Mouse (Mus musculus): Measurements from ENCODE around the gene Uvrag. TPM values are rescaled to one million over a fixed set of nuclear protein-coding genes. Genes with fewer than 3 reads are reported as not detected.
"Not testable (repeated sequence)": the region's sequence is repeated elsewhere in the genome, so short reads cannot be mapped to it uniquely, and the experiment has no call there.

Uvrag gene
- polyA plus RNA-seq, 1 experiment from 2014 or later, result 19.1 TPM

- ATAC-seq (replicated peaks; ENCODE audit: low FRiP score), result no peak
- Histone ChIP-seq H3K4me1 (peaks cover 8% of the 10 kb centered on the region), H3K9ac (no peak overlapping the region), H3K4me3 (replicated peaks) (no peak overlapping the region), H3K4me2 (no peak overlapping the region), H3K36me3 (peaks cover 10% of the 10 kb centered on the region), H3K9me3 (replicated peaks) (no peaks in the 10 kb centered on the region), H3K27ac (no peak overlapping the region), H3K27me3 (no peaks in the 10 kb centered on the region)
- WGBS, result 66% methylated on average over 12 of the region's 12 CpGs
These were observed 164.0 kb downstream of the Uvrag start for GRCm38 (mm10) chr7:98976839-98977457.

- 61% methylated on average over 4 of the region's 4 CpGs for WGBS
These were observed 166.4 kb downstream of the Uvrag start for GRCm38 (mm10) chr7:98974590-98974989.

GRCm38 (mm10) chr7:98970721-98971120, 170.2 kb downstream of the Uvrag start:
- ATAC-seq (replicated peaks; ENCODE audit: low FRiP score), result no peak
- Histone ChIP-seq H3K9ac (no peak overlapping the region), H3K4me3 (replicated peaks) (no peak overlapping the region), H3K4me1 (peaks cover 9% of the 10 kb centered on the region), H3K27me3 (no peaks in the 10 kb centered on the region), H3K36me3 (no peaks in the 10 kb centered on the region), H3K27ac (no peak overlapping the region), H3K4me2 (no peak overlapping the region), H3K9me3 (replicated peaks) (no peaks in the 10 kb centered on the region)
- WGBS, result 71% methylated on average over 5 of the region's 5 CpGs

More at GRCm38 (mm10) chr7:98974590-98974989, 166.4 kb downstream of the Uvrag start:
- no peaks in the 10 kb centered on the region for H3K9me3 ChIP-seq (replicated peaks)
- peaks cover 8% of the 10 kb centered on the region for H3K4me1 ChIP-seq
- no peak overlapping the region for H3K4me3 ChIP-seq (replicated peaks)
- no peak overlapping the region for H3K9ac ChIP-seq
- H3K4me2 ChIP-seq, result no peak overlapping the region
- no peaks in the 10 kb centered on the region for H3K27me3 ChIP-seq
- no peak for ATAC-seq (replicated peaks; ENCODE audit: low FRiP score)
- H3K27ac ChIP-seq, result no peak overlapping the region
- peaks cover 9% of the 10 kb centered on the region for H3K36me3 ChIP-seq

GRCm38 (mm10) chr7:98968741-98969395, 172.1 kb downstream of the Uvrag start:
- H3K27ac ChIP-seq, result no peak overlapping the region
- no peak overlapping the region for H3K4me3 ChIP-seq (replicated peaks)
- H3K36me3 ChIP-seq, result no peaks in the 10 kb centered on the region
- no peak overlapping the region for H3K4me2 ChIP-seq
- H3K27me3 ChIP-seq, result no peaks in the 10 kb centered on the region
- no peaks in the 10 kb centered on the region for H3K9me3 ChIP-seq (replicated peaks)
- no peak overlapping the region for H3K9ac ChIP-seq
- ATAC-seq (replicated peaks; ENCODE audit: low FRiP score), result no peak
- H3K4me1 ChIP-seq, result peaks cover 9% of the 10 kb centered on the region
- WGBS, result 81% methylated on average over 8 of the region's 8 CpGs

GRCm38 (mm10) chr7:98968082-98968674, 172.8 kb downstream of the Uvrag start:
- Histone ChIP-seq H3K9me3 (replicated peaks) (no peaks in the 10 kb centered on the region), H3K4me1 (peaks cover 9% of the 10 kb centered on the region), H3K9ac (no peak overlapping the region), H3K4me2 (peak overlapping the region; percentile 36), H3K36me3 (no peaks in the 10 kb centered on the region), H3K4me3 (replicated peaks) (no peak overlapping the region), H3K27me3 (no peaks in the 10 kb centered on the region), H3K27ac (no peak overlapping the region)
- 18% methylated on average over 16 of the region's 16 CpGs for WGBS
- no peak for ATAC-seq (replicated peaks; ENCODE audit: low FRiP score)

- H3K4me3 ChIP-seq (replicated peaks), result no peak overlapping the region
- no peak overlapping the region for H3K9ac ChIP-seq
- H3K27ac ChIP-seq, result no peak overlapping the region
- no peak for ATAC-seq (replicated peaks; ENCODE audit: low FRiP score)
- peaks cover 14% of the 10 kb centered on the region for H3K4me1 ChIP-seq
- H3K27me3 ChIP-seq, result no peaks in the 10 kb centered on the region
- H3K36me3 ChIP-seq, result no peaks in the 10 kb centered on the region
- no peak overlapping the region for H3K4me2 ChIP-seq
- 53% methylated on average over 7 of the region's 7 CpGs for WGBS
- H3K9me3 ChIP-seq (replicated peaks), result no peaks in the 10 kb centered on the region
These were observed 173.3 kb downstream of the Uvrag start for GRCm38 (mm10) chr7:98967672-98968071.

GRCm38 (mm10) chr7:98963581-98963980, 177.4 kb downstream of the Uvrag start:
- not testable (repeated sequence) for H3K27ac ChIP-seq; H3K4me2 ChIP-seq; H3K36me3 ChIP-seq; ATAC-seq (replicated peaks; ENCODE audit: low FRiP score); H3K4me3 ChIP-seq (replicated peaks); H3K27me3 ChIP-seq; H3K9me3 ChIP-seq (replicated peaks); H3K9ac ChIP-seq
- WGBS, result 91% methylated on average over 13 of the region's 13 CpGs
- peaks cover 20% of the 10 kb centered on the region for H3K4me1 ChIP-seq

- Histone ChIP-seq H3K9ac (no peak overlapping the region), H3K27me3 (no peaks in the 10 kb centered on the region), H3K9me3 (replicated peaks) (no peaks in the 10 kb centered on the region), H3K36me3 (no peaks in the 10 kb centered on the region), H3K4me1 (peaks cover 20% of the 10 kb centered on the region), H3K4me3 (replicated peaks) (no peak overlapping the region), H3K27ac (no peak overlapping the region), H3K4me2 (no peak overlapping the region)
- ATAC-seq (replicated peaks; ENCODE audit: low FRiP score), result peak; percentile 69
- WGBS, result 28% methylated on average over 13 of the region's 13 CpGs
These were observed 178.2 kb downstream of the Uvrag start for GRCm38 (mm10) chr7:98962547-98963311.

- Histone ChIP-seq H3K4me1 (peaks cover 23% of the 10 kb centered on the region), H3K9me3 (replicated peaks) (no peaks in the 10 kb centered on the region), H3K27me3 (no peaks in the 10 kb centered on the region), H3K36me3 (no peaks in the 10 kb centered on the region), H3K9ac (no peak overlapping the region), H3K4me2 (no peak overlapping the region), H3K27ac (no peak overlapping the region), H3K4me3 (replicated peaks) (no peak overlapping the region)
- 46% methylated on average over 11 of the region's 11 CpGs for WGBS
- no peak for ATAC-seq (replicated peaks; ENCODE audit: low FRiP score)
These were observed 178.9 kb downstream of the Uvrag start for GRCm38 (mm10) chr7:98962074-98962473.

- no peak overlapping the region for H3K4me3 ChIP-seq (replicated peaks)
- H3K36me3 ChIP-seq, result no peaks in the 10 kb centered on the region
- H3K27me3 ChIP-seq, result no peaks in the 10 kb centered on the region
- no peak for ATAC-seq (replicated peaks; ENCODE audit: low FRiP score)
- peaks cover 36% of the 10 kb centered on the region for H3K4me1 ChIP-seq
- WGBS, result 79% methylated on average over 8 of the region's 8 CpGs
- H3K9me3 ChIP-seq (replicated peaks), result no peaks in the 10 kb centered on the region
- no peak overlapping the region for H3K9ac ChIP-seq
- no peak overlapping the region for H3K4me2 ChIP-seq
- no peak overlapping the region for H3K27ac ChIP-seq
These were observed 180.7 kb downstream of the Uvrag start for GRCm38 (mm10) chr7:98960274-98960673.

- no peak overlapping the region for H3K4me2 ChIP-seq
- no peaks in the 10 kb centered on the region for H3K36me3 ChIP-seq
- no peak overlapping the region for H3K9ac ChIP-seq
- H3K4me1 ChIP-seq, result peaks cover 38% of the 10 kb centered on the region
- 88% methylated on average over 5 of the region's 5 CpGs for WGBS
- no peak for ATAC-seq (replicated peaks; ENCODE audit: low FRiP score)
- no peaks in the 10 kb centered on the region for H3K27me3 ChIP-seq
- H3K9me3 ChIP-seq (replicated peaks), result no peaks in the 10 kb centered on the region
- no peak overlapping the region for H3K27ac ChIP-seq
- no peak overlapping the region for H3K4me3 ChIP-seq (replicated peaks)
These were observed 181.7 kb downstream of the Uvrag start for GRCm38 (mm10) chr7:98959246-98959645.

- H3K4me2 ChIP-seq, result no peak overlapping the region
- H3K9me3 ChIP-seq (replicated peaks), result no peaks in the 10 kb centered on the region
- no peak overlapping the region for H3K27ac ChIP-seq
- H3K9ac ChIP-seq, result no peak overlapping the region
- H3K27me3 ChIP-seq, result no peaks in the 10 kb centered on the region
- H3K36me3 ChIP-seq, result no peaks in the 10 kb centered on the region
- peaks cover 37% of the 10 kb centered on the region for H3K4me1 ChIP-seq
- WGBS, result 7% methylated on average over 11 of the region's 11 CpGs
- H3K4me3 ChIP-seq (replicated peaks), result no peak overlapping the region
- 0 out of 2 replicates have a peak, but pooled peaks have one; percentile 13 for ATAC-seq (replicated peaks; ENCODE audit: low FRiP score)
These were observed 182.8 kb downstream of the Uvrag start for GRCm38 (mm10) chr7:98958172-98958571.
